Mouse (Mus musculus) cortical plate, adult 2 months (tissue): ENCODE measurements around the gene Nkx2-3. TPM values are rescaled to one million over a fixed set of nuclear protein-coding genes. Genes with fewer than 3 reads are reported as not detected.

ENCODE experiments used
- H3K27ac ChIP-seq: fragments of 200-500 bp; 2 replicates; pipeline ENCODE4 v1.5.1; 2012; ENCODE audit warnings: low read length, control low read depth, inconsistent platforms; ENCODE audit not compliant: insufficient read depth
- H3K4me1 ChIP-seq: fragments of 200-500 bp; 2 replicates; pipeline ENCODE4 v1.6.1; 2011; ENCODE audit warnings: low read length; ENCODE audit not compliant: control insufficient read depth, insufficient read depth
- H3K4me3 ChIP-seq: fragments of 200-500 bp; 2 replicates; pipeline ENCODE4 v1.5.1; 2011; ENCODE audit warnings: mild to moderate bottlenecking, low read length, control low read depth; ENCODE audit not compliant: insufficient read depth
- CTCF ChIP-seq: fragments of 200-500 bp; IDR thresholded peaks from 2 replicates; pipeline ENCODE4 v1.5.1; 2011; ENCODE audit warnings: mild to moderate bottlenecking, control low read depth, low read length; ENCODE audit not compliant: insufficient read depth; ENCODE audit errors: extremely low read depth
- POLR2A ChIP-seq: fragments of 200-500 bp; IDR thresholded peaks from 2 replicates; pipeline ENCODE4 v1.6.1; 2011; ENCODE audit warnings: mild to moderate bottlenecking, low read length, control low read depth; ENCODE audit not compliant: insufficient read depth; ENCODE audit errors: extremely low read depth
- polyA plus RNA-seq: library from polyadenylated mRNA; depleted of rRNA; stranded (reverse); fragments of >200 nt; gene quantifications from 2 replicates; pipeline ENCODE4 v1.2.3, GENCODE M21; 2012

The Nkx2-3 gene
- polyA plus RNA-seq, 1 experiment = not detected

DNA sequence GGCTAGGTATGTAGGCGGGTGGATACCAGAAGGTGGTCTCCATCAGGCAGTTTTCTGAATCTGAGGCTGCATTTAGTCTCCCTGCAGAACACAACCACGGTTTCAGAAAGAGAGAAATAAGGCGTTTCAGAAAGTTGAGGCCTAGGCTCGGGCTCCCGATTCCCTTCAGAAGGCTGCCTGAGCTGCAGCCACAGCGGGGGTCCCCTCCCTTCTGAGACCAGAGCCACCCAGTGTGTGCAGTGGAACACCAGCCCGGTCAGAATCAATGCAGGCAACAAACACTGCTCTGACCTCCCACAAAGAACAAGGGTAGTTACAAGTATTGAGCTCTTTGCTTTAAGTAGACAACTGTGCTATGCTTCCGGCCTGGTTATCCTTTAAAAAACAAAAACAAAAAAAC, 1.0 kb upstream of the Nkx2-3 start:
- Histone ChIP-seq H3K4me1 (no peaks in the 10 kb centered on the region), H3K27ac (no peak overlapping the region), H3K4me3 (no peak overlapping the region)
- TF ChIP-seq CTCF = no peak
- no peak for TF ChIP-seq POLR2A

DNA sequence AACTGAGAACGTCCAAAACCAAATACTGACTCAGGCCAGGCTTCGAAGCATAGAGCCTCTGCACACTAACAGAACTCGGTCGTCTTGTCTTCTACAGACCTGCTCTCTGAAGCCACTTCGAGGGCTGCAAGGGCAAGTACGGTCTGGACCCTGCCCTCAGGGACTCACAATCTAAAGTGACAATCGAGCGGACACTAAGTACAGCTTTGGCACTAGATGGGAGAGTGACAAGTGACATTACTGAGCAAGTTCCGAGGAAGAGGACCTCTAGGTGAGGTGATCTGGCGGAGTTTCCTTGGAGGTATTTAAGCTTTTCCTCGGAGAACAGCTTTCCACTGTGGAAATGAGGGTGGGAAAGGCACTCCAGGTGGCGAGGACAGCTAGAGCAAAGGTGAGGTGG, 564 bp upstream of the Nkx2-3 start:
- TF ChIP-seq POLR2A (no peak), CTCF (no peak)
- Histone ChIP-seq H3K27ac (no peak overlapping the region), H3K4me3 (no peak overlapping the region), H3K4me1 (no peaks in the 10 kb centered on the region)

DNA sequence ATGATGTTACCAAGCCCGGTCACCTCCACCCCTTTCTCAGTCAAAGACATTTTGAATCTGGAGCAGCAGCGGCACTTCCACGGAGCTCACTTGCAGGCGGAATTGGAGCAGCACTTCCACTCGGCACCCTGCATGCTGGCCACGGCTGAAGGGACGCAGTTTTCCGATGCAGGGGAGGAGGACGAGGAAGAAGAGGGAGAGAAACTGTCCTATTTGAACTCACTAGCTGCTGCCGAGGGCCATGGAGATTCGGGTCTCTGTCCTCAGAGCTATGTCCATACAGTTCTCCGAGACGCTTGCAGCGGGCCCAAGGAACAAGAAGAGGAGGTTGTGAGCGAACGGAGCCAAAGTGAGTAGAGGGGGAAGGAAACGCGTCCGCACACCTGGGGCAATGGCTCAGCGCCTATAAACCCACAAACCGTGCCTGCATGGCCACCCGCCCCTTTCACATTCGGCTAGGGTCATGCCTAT, 411 bp downstream of the Nkx2-3 start:
- no peak overlapping the region for H3K4me3 ChIP-seq
- no peak overlapping the region for H3K27ac ChIP-seq
- TF ChIP-seq POLR2A = no peak
- no peaks in the 10 kb centered on the region for H3K4me1 ChIP-seq

DNA sequence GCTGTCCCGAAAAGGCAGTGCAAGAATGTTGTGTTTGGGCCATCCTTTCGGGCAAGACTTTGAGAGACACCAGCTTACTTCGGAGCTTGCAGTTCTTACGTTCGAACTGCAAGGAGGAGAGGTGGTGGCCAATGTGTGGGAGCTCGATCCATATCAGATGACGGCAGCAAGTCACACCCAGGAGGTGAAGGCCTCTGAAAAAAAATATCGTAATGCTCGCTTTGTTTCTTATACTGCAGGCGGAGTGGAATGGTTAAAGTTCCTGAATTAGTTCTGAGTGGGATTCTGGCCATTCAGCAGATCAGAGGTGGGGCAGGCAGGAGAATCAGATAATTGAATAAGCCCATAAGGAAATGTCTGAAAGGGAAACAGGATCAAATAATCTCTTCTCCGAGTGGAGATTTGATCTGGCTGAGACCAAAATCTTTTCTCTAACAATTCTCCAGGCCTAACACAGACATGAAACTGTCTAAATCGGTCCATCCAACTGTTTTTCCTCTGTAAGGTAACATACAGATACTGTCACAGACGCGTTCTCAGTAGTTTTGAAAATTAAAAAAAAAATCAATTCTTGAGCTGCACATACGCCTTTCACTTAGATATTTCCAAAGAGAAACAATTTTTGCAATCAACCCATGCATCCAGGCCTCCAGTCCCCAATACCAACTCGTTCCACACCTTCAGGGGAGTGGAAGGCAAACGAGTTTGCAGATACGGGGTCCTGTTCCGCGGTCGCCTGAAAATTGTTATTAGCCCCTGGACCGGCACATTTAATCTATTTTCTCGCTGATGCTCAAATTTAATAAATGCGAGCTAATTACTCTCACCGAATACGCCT, 1.4 kb downstream of the Nkx2-3 start:
- Histone ChIP-seq H3K4me3 (no peak overlapping the region), H3K4me1 (no peaks in the 10 kb centered on the region), H3K27ac (no peak overlapping the region)
- no peak for TF ChIP-seq CTCF
- no peak for TF ChIP-seq POLR2A

DNA sequence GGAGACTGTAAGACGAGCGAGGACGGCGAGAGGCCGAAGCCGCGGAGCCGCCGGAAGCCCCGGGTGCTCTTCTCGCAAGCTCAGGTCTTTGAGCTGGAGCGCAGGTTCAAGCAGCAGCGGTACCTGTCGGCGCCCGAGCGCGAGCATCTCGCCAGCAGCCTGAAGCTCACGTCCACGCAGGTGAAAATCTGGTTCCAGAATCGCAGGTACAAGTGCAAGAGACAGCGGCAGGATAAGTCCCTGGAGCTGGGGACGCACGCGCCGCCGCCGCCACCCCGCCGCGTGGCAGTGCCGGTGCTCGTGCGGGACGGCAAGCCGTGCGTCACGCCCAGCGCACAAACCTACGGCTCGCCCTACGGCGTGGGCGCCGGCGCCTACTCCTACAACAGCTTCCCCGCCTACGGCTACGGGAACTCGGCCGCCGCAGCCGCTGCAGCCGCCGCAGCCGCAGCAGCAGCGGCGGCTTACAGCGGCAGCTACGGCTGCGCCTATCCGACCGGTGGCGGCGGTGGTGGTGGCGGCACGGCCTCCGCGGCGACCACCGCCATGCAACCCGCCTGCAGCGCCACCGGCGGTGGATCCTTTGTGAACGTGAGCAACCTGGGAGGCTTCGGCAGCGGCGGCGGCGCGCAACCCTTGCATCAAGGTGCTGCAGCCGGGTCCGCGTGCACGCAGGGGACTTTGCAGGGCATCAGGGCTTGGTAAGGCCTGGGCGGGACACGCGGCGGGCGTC, 2.4 kb downstream of the Nkx2-3 start:
- Histone ChIP-seq H3K27ac (no peak overlapping the region), H3K4me1 (no peaks in the 10 kb centered on the region)

DNA sequence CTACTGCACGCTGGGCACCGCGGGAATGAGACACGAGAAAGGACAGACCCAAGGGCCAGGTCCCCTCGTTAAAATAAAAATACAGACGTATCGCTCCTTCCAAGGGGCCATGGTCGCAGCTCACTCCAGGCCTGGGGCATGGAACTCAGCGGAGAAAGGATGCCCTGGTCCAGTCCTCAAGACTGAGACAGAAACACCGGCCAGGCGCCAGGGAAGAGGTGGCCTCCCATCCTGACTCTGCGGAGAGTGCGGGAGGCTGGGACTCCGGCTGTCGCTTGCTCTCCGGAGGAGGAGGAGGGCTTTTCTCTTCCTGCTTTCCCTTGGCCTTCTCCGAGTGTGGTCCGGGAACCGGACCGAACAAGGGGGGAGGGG, 2.9 kb downstream of the Nkx2-3 start:
- no peak overlapping the region for H3K4me3 ChIP-seq
- H3K4me1 ChIP-seq = no peaks in the 10 kb centered on the region
- TF ChIP-seq CTCF = no peak
- TF ChIP-seq POLR2A = no peak
- no peak overlapping the region for H3K27ac ChIP-seq

More for the DNA sequence above, 2.4 kb downstream of the Nkx2-3 start:
- H3K4me3 ChIP-seq = no peak overlapping the region
- TF ChIP-seq CTCF = no peak
- TF ChIP-seq POLR2A = no peak

DNA sequence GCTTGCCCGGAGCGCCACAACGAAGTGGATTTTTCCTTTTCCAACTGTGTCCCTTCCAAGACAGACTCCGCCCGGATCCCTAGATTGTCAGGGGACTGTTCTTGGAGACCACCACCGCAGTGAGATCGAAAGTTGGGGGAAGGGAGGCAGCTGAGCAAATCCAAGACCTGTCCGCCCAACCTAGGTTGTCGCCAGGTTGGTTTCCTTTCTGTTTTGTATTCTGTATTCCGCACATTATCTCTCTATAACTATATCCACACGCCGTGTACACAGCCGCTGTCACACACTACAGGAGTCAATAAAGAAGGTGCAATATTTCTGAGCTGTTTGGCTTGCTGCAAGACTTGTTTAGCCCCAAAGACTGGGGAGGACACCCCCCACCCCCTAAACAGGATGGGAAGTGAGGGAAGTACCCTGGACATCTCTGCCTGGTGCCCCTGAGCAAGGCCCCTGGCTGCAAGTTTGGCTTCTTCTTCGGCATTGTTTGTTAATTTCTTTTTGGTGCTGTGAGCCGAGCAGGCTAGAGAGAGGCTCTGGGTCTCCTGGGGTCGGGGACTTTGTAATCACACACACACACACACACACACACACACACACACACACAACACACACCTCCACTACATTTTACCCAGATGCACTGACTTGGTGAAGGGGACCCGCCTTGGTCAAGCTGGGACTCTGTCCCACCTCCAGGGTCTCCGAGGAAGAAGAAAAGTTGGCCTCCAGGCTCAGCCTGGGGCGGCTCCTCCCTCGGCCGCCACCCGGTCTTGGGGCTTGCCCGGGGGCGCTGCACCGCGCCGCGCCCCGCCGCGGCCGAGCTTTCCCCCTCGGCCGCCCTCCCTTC, 3.7 kb downstream of the Nkx2-3 start:
- TF ChIP-seq CTCF (no peak), POLR2A (no peak)
- Histone ChIP-seq H3K4me3 (no peak overlapping the region), H3K4me1 (no peaks in the 10 kb centered on the region), H3K27ac (no peak overlapping the region)

DNA sequence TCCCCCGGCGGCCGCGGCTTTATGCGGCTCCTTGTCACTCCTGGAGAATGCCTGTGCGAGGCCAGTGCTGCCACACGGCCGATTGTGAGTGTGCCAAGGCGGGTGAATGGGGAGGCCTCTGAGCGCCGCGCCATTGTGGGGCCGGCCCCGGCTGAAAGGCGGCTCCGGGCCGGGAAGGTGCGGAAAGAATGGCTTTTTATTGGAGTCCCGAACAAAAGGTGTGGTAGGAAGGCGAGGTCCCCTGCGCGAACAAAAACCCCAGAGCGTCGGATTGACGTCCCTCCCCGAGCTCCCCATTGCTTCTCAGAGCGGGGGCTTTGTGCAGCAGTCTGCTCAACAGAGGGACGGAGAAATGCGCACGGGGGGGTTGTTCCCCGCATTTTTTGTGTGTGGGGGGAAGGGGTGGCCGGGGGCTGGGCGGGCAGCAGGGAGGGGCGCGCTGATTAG, 4.3 kb downstream of the Nkx2-3 start:
- no peaks in the 10 kb centered on the region for H3K4me1 ChIP-seq
- no peak overlapping the region for H3K27ac ChIP-seq
- no peak overlapping the region for H3K4me3 ChIP-seq
- TF ChIP-seq POLR2A (no peak), CTCF (no peak)

DNA sequence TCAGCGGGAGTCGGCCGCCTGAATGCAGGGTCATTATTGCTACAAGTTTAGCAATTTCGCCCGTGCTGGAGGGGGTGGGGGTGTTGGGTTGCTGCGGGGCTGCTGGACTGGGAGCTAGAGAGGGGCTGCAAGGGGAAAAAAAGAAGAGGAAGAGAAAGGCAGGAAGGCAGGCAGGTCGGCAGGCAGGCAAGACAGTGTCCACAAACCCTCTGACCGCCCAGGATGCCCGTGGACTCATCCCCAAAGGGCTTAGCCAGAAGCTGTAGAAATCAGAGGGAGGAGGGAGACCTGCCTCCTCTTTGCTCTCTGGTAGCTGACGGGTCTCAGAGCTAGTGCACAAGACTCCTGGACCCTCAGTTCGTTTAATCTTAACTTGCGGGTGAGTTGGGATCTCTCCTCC, 4.8 kb downstream of the Nkx2-3 start:
- no peak overlapping the region for H3K27ac ChIP-seq
- TF ChIP-seq POLR2A = no peak
- TF ChIP-seq CTCF = no peak
- no peaks in the 10 kb centered on the region for H3K4me1 ChIP-seq
- no peak overlapping the region for H3K4me3 ChIP-seq
